Mouse (Mus musculus) brain, embryonic 14.5 days (tissue): ENCODE measurements around the gene Ap1s1.

Experiments
- CTCF ChIP-seq: fragments of 200-500 bp; IDR thresholded peaks from 2 replicates; pipeline ENCODE4 v1.5.1; 2012; ENCODE audit warnings: inconsistent platforms, mild to moderate bottlenecking, moderate library complexity, borderline replicate concordance; ENCODE audit not compliant: insufficient read depth, insufficient read length; ENCODE audit errors: extremely low read depth
- POLR2A ChIP-seq: fragments of 200-500 bp; IDR thresholded peaks from 2 replicates; pipeline ENCODE4 v1.6.1; 2012; ENCODE audit warnings: mild to moderate bottlenecking, inconsistent platforms, borderline replicate concordance; ENCODE audit not compliant: poor library complexity, insufficient read depth, insufficient read length, severe bottlenecking; ENCODE audit errors: extremely low read depth

- TF ChIP-seq CTCF (no peak), POLR2A (no peak)
Measured at GRCm38 (mm10) chr5:137077187-137077586, 31.3 kb upstream of the Ap1s1 start.
